Mouse (Mus musculus) hindbrain, embryonic 15.5 days (tissue): ENCODE results near the gene Pnkd. TPM values are rescaled to one million over a fixed set of nuclear protein-coding genes. Genes with fewer than 3 reads are reported as not detected.
A peak's percentile ranks its signal among the peaks of the same experiment; 100 is the strongest.

ENCODE experiments used
- ATAC-seq: fragments of 200-750 bp; cut with Nextera tagmentation; 2 replicates; pipeline ENCODE4 v1.8.0; 2017; ENCODE audit warnings: low read depth, moderate number of reproducible peaks, moderate TSS enrichment; ENCODE audit not compliant: low FRiP score
- H3K27ac ChIP-seq: fragments of 300-500 bp; sonication (generic); replicated peaks from 2 replicates; pipeline ENCODE4 v1.5.1; 2015; ENCODE audit warnings: mild to moderate bottlenecking, inconsistent platforms
- H3K27me3 ChIP-seq: fragments of 300-500 bp; sonication (generic); 2 replicates; pipeline ENCODE4 v1.6.1; 2015; ENCODE audit warnings: control low read depth, inconsistent platforms
- H3K36me3 ChIP-seq: fragments of 300-500 bp; sonication (generic); 2 replicates; pipeline ENCODE4 v1.6.1; 2015; ENCODE audit warnings: control low read depth, inconsistent platforms
- H3K4me1 ChIP-seq: fragments of 300-500 bp; sonication (generic); replicated peaks from 2 replicates; pipeline ENCODE4 v1.6.1; 2015; ENCODE audit warnings: control low read depth, inconsistent platforms
- H3K4me2 ChIP-seq: fragments of 300-500 bp; sonication (generic); 2 replicates; pipeline ENCODE4 v1.6.1; 2015; ENCODE audit warnings: moderate library complexity, mild to moderate bottlenecking, inconsistent platforms
- H3K4me3 ChIP-seq: fragments of 300-500 bp; sonication (generic); 2 replicates; pipeline ENCODE4 v1.5.1; 2015; ENCODE audit warnings: mild to moderate bottlenecking, inconsistent platforms
- H3K9ac ChIP-seq: fragments of 300-500 bp; sonication (generic); 2 replicates; pipeline ENCODE4 v1.6.1; 2015; ENCODE audit warnings: inconsistent platforms
- H3K9me3 ChIP-seq: fragments of 300-500 bp; sonication (generic); 2 replicates; pipeline ENCODE4 v1.6.1; 2016; ENCODE audit warnings: control low read depth, inconsistent platforms
- WGBS: fragments of 180-500 bp; shearing (Covaris S2); methylation state at CpG from one replicate; pipeline ENCODE4 v1.1.7; 2015; 5-methylcytosine and 5-hydroxymethylcytosine counted together
- polyA plus RNA-seq: library from polyadenylated mRNA; unstranded; fragments of >200 nt; fragmentation: Nextera tagmentation; extraction: Ambion mirVana; gene quantifications from 2 replicates; pipeline ENCODE4 v1.2.1, GENCODE M21; 2015

Pnkd gene
- polyA plus RNA-seq, 1 experiment from 2014 or later = 144 TPM

DNA sequence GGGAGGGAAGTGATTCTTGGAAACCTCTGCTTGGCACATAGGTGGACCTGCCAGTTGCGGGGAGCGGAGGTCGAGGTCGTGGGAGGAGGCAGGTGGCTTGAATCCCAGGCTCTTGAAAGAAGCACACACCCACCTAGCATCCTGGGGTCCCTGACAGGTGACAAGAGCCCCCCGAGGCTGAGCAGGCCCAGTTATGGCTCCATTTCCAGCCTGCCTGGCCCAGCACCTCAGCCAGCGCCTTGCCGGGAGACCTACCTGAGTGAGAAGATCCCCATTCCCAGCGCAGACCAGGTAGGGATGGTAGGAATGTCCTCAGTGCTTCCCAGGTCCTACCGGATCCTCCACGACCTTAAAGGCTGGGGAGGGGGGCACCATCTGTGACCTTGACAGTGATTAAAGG lies 90.8 kb downstream of the Pnkd start:
- no peak overlapping the region for H3K27ac ChIP-seq
- no peak overlapping the region for H3K4me2 ChIP-seq
- no peaks in the 10 kb centered on the region for H3K36me3 ChIP-seq
- ATAC-seq = no peak
- no peaks in the 10 kb centered on the region for H3K27me3 ChIP-seq
- 77% methylated on average over 10 of the region's 10 CpGs for WGBS
- no peaks in the 10 kb centered on the region for H3K9me3 ChIP-seq
- H3K4me1 ChIP-seq = no peaks in the 10 kb centered on the region
- no peak overlapping the region for H3K4me3 ChIP-seq
- H3K9ac ChIP-seq = no peak overlapping the region

- no peaks in the 10 kb centered on the region for H3K4me1 ChIP-seq
- no peaks in the 10 kb centered on the region for H3K36me3 ChIP-seq
- 77% methylated on average over 4 of the region's 4 CpGs for WGBS
- H3K9ac ChIP-seq = no peak overlapping the region
- no peak overlapping the region for H3K27ac ChIP-seq
- ATAC-seq = no peak
- no peak overlapping the region for H3K4me3 ChIP-seq
- H3K27me3 ChIP-seq = no peaks in the 10 kb centered on the region
- no peaks in the 10 kb centered on the region for H3K9me3 ChIP-seq
- no peak overlapping the region for H3K4me2 ChIP-seq
These were observed 91.7 kb downstream of the Pnkd start for GRCm38 (mm10) chr1:74376396-74376795.

DNA sequence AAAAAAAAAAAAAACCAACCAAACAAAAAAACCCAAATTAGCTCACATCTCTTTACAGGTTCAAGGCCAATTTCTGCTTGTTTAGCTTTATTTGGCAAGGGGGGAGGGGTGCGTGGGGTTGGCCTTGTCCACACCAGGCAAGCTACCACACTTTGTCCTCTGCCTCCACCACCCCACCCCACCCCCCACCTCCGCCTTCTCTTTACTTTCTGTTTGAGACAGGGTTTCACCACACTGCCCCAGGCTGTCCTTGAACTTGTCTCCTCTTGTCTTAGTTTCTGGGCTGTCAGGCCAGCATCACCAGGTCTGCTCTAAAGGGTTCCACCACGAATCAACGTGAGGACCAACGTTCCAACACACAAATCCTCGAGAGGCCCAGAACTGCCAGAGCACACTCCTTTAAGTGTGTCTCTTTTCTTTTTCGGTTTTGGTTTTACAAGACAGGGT lies 94.4 kb downstream of the Pnkd start:
- H3K9ac ChIP-seq = no peak overlapping the region
- H3K4me2 ChIP-seq = no peak overlapping the region
- H3K36me3 ChIP-seq = no peaks in the 10 kb centered on the region
- H3K27ac ChIP-seq = no peak overlapping the region
- no peak overlapping the region for H3K4me3 ChIP-seq
- no peaks in the 10 kb centered on the region for H3K4me1 ChIP-seq
- WGBS = 84% methylated on average over 7 of the region's 7 CpGs
- ATAC-seq = no peak
- H3K27me3 ChIP-seq = no peaks in the 10 kb centered on the region
- H3K9me3 ChIP-seq = no peaks in the 10 kb centered on the region

GRCm38 (mm10) chr1:74380484-74380883 lies 95.8 kb downstream of the Pnkd start:
- Histone ChIP-seq H3K4me3 (no peak overlapping the region), H3K27ac (no peak overlapping the region), H3K9me3 (no peaks in the 10 kb centered on the region), H3K4me1 (no peaks in the 10 kb centered on the region), H3K27me3 (no peaks in the 10 kb centered on the region), H3K36me3 (no peaks in the 10 kb centered on the region), H3K4me2 (no peak overlapping the region), H3K9ac (no peak overlapping the region)
- WGBS = 92% methylated on average over 5 of the region's 5 CpGs
- no peak for ATAC-seq

GRCm38 (mm10) chr1:74381588-74382021 lies 96.9 kb downstream of the Pnkd start:
- H3K4me2 ChIP-seq = no peak overlapping the region
- 0 out of 2 replicates have a peak, but pooled peaks cover 3% of the 10 kb centered on the region for H3K4me1 ChIP-seq
- no peak for ATAC-seq
- H3K4me3 ChIP-seq = no peak overlapping the region
- H3K27ac ChIP-seq = no peak overlapping the region
- H3K36me3 ChIP-seq = no peaks in the 10 kb centered on the region
- no peak overlapping the region for H3K9ac ChIP-seq
- no peaks in the 10 kb centered on the region for H3K27me3 ChIP-seq
- no peaks in the 10 kb centered on the region for H3K9me3 ChIP-seq
- 88% methylated on average over 10 of the region's 10 CpGs for WGBS

GRCm38 (mm10) chr1:74383385-74383784 lies 98.7 kb downstream of the Pnkd start:
- H3K27me3 ChIP-seq = no peaks in the 10 kb centered on the region
- no peak overlapping the region for H3K4me3 ChIP-seq
- no peaks in the 10 kb centered on the region for H3K9me3 ChIP-seq
- peaks cover 10% of the 10 kb centered on the region; the same call in 1 of the 2 replicates for H3K4me1 ChIP-seq
- ATAC-seq = no peak
- 89% methylated on average over 13 of the region's 13 CpGs for WGBS
- no peaks in the 10 kb centered on the region for H3K36me3 ChIP-seq
- no peak overlapping the region for H3K9ac ChIP-seq
- no peak overlapping the region for H3K4me2 ChIP-seq
- no peak overlapping the region for H3K27ac ChIP-seq

- no peak overlapping the region for H3K4me3 ChIP-seq
- H3K27me3 ChIP-seq = no peaks in the 10 kb centered on the region
- no peak overlapping the region for H3K4me2 ChIP-seq
- no peaks in the 10 kb centered on the region for H3K9me3 ChIP-seq
- peaks cover 10% of the 10 kb centered on the region; the same call in 1 of the 2 replicates for H3K4me1 ChIP-seq
- ATAC-seq = no peak
- no peaks in the 10 kb centered on the region for H3K36me3 ChIP-seq
- WGBS = 76% methylated on average over 8 of the region's 8 CpGs
- H3K9ac ChIP-seq = no peak overlapping the region
- no peak overlapping the region for H3K27ac ChIP-seq
These were observed 99.8 kb downstream of the Pnkd start for GRCm38 (mm10) chr1:74384525-74384924.

- Histone ChIP-seq H3K27me3 (no peaks in the 10 kb centered on the region), H3K9ac (no peak overlapping the region), H3K4me2 (no peak overlapping the region), H3K36me3 (no peaks in the 10 kb centered on the region), H3K4me3 (no peak overlapping the region), H3K27ac (no peak overlapping the region), H3K9me3 (no peaks in the 10 kb centered on the region), H3K4me1 (peaks cover 15% of the 10 kb centered on the region)
- 93% methylated on average over 10 of the region's 10 CpGs for WGBS
- ATAC-seq = no peak
These were observed 100.3 kb downstream of the Pnkd start for GRCm38 (mm10) chr1:74385064-74385463.

- Histone ChIP-seq H3K36me3 (no peaks in the 10 kb centered on the region), H3K4me2 (no peak overlapping the region), H3K4me1 (peaks cover 20% of the 10 kb centered on the region), H3K27me3 (no peaks in the 10 kb centered on the region), H3K4me3 (no peak overlapping the region), H3K27ac (no peak overlapping the region), H3K9ac (no peak overlapping the region), H3K9me3 (no peaks in the 10 kb centered on the region)
- no peak for ATAC-seq
- WGBS = 86% methylated on average over 8 of the region's 8 CpGs
These were observed 100.8 kb downstream of the Pnkd start for GRCm38 (mm10) chr1:74385531-74385930.

DNA sequence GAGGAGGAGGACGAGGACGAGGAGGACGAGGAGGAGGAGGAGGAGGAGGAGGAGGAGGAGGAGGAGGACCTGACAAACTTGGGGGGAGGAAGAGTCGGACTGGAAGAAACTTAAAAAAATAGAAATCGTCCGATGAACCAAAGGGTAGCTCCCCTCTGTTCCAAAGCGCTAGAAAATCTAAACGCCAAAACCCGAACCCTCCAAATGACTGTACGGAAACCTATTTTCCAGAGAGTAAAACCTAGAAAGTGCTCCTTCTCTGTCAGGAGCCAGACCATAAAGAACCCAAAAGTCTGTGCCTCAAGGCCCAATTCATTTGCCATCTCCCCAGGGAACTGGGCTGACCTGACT lies 101.6 kb downstream of the Pnkd start:
- peak overlapping the region; percentile 93 for H3K27ac ChIP-seq
- peak overlapping the region; percentile 86 for H3K4me2 ChIP-seq
- H3K9ac ChIP-seq = peak overlapping the region; percentile 56
- H3K9me3 ChIP-seq = no peaks in the 10 kb centered on the region
- ATAC-seq = no peak
- 0 out of 2 replicates have a peak, but pooled peaks cover 4% of the 10 kb centered on the region for H3K27me3 ChIP-seq
- no peaks in the 10 kb centered on the region for H3K36me3 ChIP-seq
- 36% methylated on average over 8 of the region's 10 CpGs for WGBS
- H3K4me1 ChIP-seq = peaks cover 24% of the 10 kb centered on the region
- peak overlapping the region; percentile 81 for H3K4me3 ChIP-seq

GRCm38 (mm10) chr1:74386714-74387385 lies 102.1 kb downstream of the Pnkd start:
- peak overlapping the region; percentile 93 for H3K27ac ChIP-seq
- peak; percentile 91 for ATAC-seq
- 0 out of 2 replicates have a peak, but pooled peaks cover 4% of the 10 kb centered on the region for H3K27me3 ChIP-seq
- H3K4me3 ChIP-seq = peak overlapping the region; percentile 81
- no peaks in the 10 kb centered on the region for H3K36me3 ChIP-seq
- H3K9me3 ChIP-seq = no peaks in the 10 kb centered on the region
- peak overlapping the region; percentile 56 for H3K9ac ChIP-seq
- H3K4me1 ChIP-seq = peaks cover 24% of the 10 kb centered on the region
- peak overlapping the region; percentile 86 for H3K4me2 ChIP-seq
- WGBS = under 1% methylated on average over 26 of the region's 26 CpGs

- Histone ChIP-seq H3K27ac (peak overlapping the region; percentile 93), H3K27me3 (0 out of 2 replicates have a peak, but pooled peaks cover 4% of the 10 kb centered on the region), H3K9me3 (no peaks in the 10 kb centered on the region), H3K4me1 (peaks cover 30% of the 10 kb centered on the region), H3K36me3 (no peaks in the 10 kb centered on the region), H3K9ac (peak overlapping the region; percentile 56; the same call in 1 of the 2 replicates), H3K4me2 (peak overlapping the region; percentile 86), H3K4me3 (peak overlapping the region; percentile 81)
- no peak for ATAC-seq
- WGBS = 47% methylated on average over 15 of the region's 15 CpGs
These were observed 102.8 kb downstream of the Pnkd start for GRCm38 (mm10) chr1:74387386-74387988.
